Mouse (Mus musculus): ENCODE data around the gene Ppp1r1c. TPM values are rescaled to one million over a fixed set of nuclear protein-coding genes. Genes with fewer than 3 reads are reported as not detected.
A peak's percentile ranks its signal among the peaks of the same experiment; 100 is the strongest.

The Ppp1r1c gene
- polyA plus RNA-seq, 1 experiment, result not detected

GRCm38 (mm10) chr2:79713662-79714091 lies 6.1 kb downstream of the Ppp1r1c start:
- TF ChIP-seq GATA1 (IDR thresholded peaks at IDR 0.05; ENCODE audit: low read length), result peak; percentile 31

GRCm38 (mm10) chr2:79714745-79715144 lies 7.2 kb downstream of the Ppp1r1c start:
- no peak for TF ChIP-seq GATA1 (IDR thresholded peaks at IDR 0.05; ENCODE audit: low read length)

GRCm38 (mm10) chr2:79715925-79716324 lies 8.3 kb downstream of the Ppp1r1c start:
- TF ChIP-seq GATA1 (IDR thresholded peaks at IDR 0.05; ENCODE audit: low read length), result no peak

DNA sequence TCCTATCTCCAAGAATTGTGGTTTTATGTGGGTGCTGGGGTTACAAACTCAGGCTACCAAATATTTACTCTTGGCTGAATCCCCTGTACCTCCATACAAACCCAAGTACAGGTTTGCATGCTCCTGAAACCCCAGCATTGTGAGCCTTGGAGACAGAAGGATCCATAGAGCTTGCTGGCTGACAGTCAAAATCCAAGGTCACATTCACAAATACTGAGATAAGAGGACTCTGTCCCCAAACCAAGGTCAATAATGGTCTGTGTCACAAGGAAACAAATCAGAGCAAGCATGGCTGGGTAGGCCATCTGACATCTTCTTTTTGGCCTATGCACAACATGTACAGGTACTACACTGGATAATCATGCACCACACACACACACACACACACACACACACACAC lies 10.3 kb downstream of the Ppp1r1c start:
- no peak for TF ChIP-seq GATA1 (IDR thresholded peaks at IDR 0.05; ENCODE audit: low read length)

GRCm38 (mm10) chr2:79722415-79722814 lies 14.8 kb downstream of the Ppp1r1c start:
- no peak for TF ChIP-seq GATA1 (IDR thresholded peaks at IDR 0.05; ENCODE audit: low read length)

GRCm38 (mm10) chr2:79738958-79739357 lies 31.4 kb downstream of the Ppp1r1c start:
- TF ChIP-seq GATA1 (IDR thresholded peaks at IDR 0.05; ENCODE audit: low read length), result no peak

GRCm38 (mm10) chr2:79741966-79742365 lies 34.4 kb downstream of the Ppp1r1c start:
- no peak for TF ChIP-seq GATA1 (IDR thresholded peaks at IDR 0.05; ENCODE audit: low read length)

- TF ChIP-seq GATA1 (IDR thresholded peaks at IDR 0.05; ENCODE audit: low read length), result no peak
Measured at GRCm38 (mm10) chr2:79744164-79744563, 36.6 kb downstream of the Ppp1r1c start.

DNA sequence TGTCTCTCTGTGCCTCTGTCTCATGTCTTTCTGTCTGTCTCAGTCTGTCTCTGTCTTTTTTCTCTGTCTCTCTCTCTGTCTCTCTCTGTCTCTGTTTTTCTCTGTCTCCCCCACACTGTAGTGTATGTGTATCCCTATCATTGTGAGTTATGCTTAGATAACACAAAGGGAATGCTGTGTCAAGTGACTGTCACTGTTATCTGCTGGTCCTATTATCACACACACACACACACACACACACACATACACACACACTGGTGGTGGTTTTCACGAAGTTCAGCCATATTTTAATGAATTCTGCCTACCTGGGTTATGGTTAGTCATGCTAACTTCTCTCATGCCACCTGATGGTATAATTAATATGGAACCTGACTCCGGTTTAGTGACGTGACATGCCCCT lies 44.1 kb downstream of the Ppp1r1c start:
- TF ChIP-seq GATA1 (IDR thresholded peaks at IDR 0.05; ENCODE audit: low read length), result no peak

GRCm38 (mm10) chr2:79760018-79760417 lies 52.4 kb downstream of the Ppp1r1c start:
- no peak for TF ChIP-seq GATA1 (IDR thresholded peaks at IDR 0.05; ENCODE audit: low read length)

DNA sequence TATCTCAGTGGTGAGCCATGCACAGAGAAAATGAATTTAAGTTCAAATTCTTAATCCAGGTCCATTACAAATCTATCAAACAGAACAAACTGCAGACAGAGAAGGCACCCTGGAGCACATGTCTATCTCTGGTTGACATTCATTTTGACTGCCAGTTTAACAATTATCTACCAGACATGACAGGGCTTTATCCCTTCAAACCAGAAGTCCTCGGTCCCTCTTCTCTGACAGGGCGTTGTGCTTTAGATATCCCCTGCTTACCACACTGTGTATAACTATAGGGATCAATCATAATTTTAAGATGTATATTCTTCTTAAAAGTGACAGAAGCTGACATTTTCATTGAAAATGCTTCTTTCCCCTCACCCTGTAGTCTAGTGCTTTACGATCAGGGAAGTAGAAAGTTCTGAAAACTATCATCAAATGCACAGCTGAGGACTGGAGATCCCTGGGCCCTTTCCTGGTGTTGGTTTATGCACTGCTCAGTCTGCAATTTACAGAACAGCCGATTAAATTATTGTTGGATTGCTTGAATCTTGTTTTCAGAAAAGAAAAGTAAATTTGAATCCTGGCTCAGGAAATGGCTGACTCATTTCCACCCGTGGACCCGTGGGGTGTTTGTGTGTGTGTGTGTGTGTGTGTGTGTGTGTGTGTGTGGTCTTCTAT lies 55.3 kb downstream of the Ppp1r1c start:
- TF ChIP-seq GATA1 (IDR thresholded peaks at IDR 0.05; ENCODE audit: low read length), result no peak

DNA sequence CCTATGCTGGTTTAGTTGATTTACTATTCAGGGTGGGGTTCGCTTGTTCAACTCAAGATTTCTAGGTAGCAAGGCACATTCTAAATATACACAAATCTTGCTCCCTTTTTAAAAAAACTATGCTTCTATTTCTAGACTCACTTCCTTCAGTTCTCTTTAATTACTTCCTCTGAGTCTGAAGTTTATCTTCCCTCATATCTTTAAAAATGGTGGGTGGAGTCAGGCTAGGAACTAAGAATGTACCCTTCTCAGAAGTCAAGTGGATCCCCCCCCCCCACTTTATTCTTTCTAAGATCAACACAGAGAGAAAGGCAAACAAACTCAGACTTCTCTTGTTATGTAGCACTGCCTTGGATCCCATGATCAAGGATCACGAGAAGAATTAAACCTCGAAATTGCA lies 57.5 kb downstream of the Ppp1r1c start:
- no peak for TF ChIP-seq GATA1 (IDR thresholded peaks at IDR 0.05; ENCODE audit: low read length)

GRCm38 (mm10) chr2:79765723-79766122 lies 58.1 kb downstream of the Ppp1r1c start:
- no peak for TF ChIP-seq GATA1 (IDR thresholded peaks at IDR 0.05; ENCODE audit: low read length)

GRCm38 (mm10) chr2:79768625-79769024 lies 61.0 kb downstream of the Ppp1r1c start:
- no peak for TF ChIP-seq GATA1 (IDR thresholded peaks at IDR 0.05; ENCODE audit: low read length)

DNA sequence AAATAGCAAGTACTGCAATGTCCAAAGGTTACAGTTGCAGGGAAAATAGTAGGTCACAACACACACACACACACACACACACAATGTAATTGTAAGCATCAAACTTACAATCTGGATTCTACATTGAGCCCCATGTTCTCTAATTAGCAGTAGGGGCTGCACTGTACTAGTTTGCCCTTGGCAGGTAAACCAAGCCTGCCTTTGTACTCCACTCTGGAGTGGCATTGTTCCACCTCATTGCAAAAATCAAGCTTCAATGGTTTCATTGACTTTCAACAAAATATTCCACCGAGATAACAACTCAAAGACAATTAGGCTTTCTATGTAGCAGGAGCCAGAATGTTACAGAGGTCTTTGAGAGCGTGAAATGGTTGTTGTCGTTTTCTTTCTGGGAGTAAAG lies 62.7 kb downstream of the Ppp1r1c start:
- TF ChIP-seq GATA1 (IDR thresholded peaks at IDR 0.05; ENCODE audit: low read length), result no peak

DNA sequence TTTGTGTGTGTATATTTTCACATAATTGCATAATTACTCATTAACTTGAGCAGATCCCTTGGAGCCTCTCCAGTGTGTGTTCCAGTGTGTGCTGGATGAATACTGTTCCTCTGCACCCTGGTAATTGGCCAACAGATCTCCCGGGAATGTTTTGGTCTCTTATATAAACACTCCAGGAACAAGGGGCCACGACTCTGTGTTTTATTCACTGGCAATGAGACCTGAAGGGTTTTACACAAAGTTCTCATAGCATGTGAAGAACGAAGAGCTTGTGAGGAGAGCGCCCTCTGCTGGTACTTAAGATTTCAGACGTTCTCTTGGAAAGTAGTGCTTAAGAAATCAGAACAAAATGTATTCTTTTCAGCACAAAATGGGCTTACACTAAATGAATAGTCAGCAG lies 66.8 kb downstream of the Ppp1r1c start:
- TF ChIP-seq GATA1 (IDR thresholded peaks at IDR 0.05; ENCODE audit: low read length), result no peak

DNA sequence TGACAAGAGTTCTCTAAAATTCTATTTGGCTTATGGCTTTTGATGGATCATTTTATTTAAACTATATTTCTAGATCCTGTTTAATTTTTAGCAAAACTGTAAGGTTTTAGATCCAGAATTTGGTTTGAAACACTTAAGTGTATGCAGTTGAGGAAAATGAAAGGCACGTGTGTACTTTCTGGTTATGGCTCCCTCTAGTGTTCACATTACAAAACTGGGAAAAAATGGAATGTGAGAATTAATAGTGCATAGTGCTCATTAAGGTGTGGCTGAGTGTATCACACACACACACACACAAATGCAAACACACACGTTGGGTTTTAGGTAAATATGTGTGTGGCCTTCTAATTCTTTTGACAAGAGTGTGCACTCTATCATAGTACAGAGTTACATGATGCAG lies 70.2 kb downstream of the Ppp1r1c start:
- no peak for TF ChIP-seq GATA1 (IDR thresholded peaks at IDR 0.05; ENCODE audit: low read length)

DNA sequence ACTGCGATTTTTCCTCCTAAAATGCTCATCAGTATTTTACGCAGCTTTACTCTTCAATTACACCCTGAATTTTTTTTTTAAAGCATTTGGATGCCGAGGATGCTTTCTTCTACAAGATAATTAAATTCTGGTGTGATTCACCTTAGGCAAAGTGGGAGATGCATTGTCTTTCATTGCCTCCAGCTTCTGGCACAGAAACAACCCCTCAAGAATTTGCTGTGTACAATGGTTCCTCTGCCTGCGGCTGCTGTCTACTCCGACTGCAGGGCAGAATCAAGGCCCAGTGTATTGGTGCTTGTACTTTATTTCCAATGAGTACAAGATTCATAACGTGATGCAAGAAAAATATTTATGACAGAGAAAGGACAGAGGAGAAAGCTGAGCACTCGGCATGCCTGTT lies 73.2 kb downstream of the Ppp1r1c start:
- no peak for TF ChIP-seq GATA1 (IDR thresholded peaks at IDR 0.05; ENCODE audit: low read length)

Measured in G1E-ER4 (cell line).